Mouse (Mus musculus) myocyte (in vitro differentiated cells): ENCODE results near the gene Afg1l.

Source experiments
- MYOG ChIP-seq, 3 experiments: IDR thresholded peaks; one replicate each; pipeline ENCODE4 v1.6.1; 2011; ENCODE audit warnings: control low read depth in 2 of 3, low read depth in 2 of 3, mild to moderate bottlenecking in 2 of 3; ENCODE audit not compliant: insufficient read length in 2 of 3, control insufficient read depth in 1 of 3, insufficient read depth in 1 of 3
- POLR2A ChIP-seq: IDR thresholded peaks from one replicate; pipeline ENCODE4 v1.6.1; 2011; ENCODE audit warnings: low read depth, mild to moderate bottlenecking, control low read depth, moderate library complexity; ENCODE audit not compliant: insufficient read length
- TCF12 ChIP-seq: IDR thresholded peaks from one replicate; pipeline ENCODE4 v1.6.1; 2011; ENCODE audit warnings: mild to moderate bottlenecking, control low read depth; ENCODE audit not compliant: poor library complexity, insufficient read depth, severe bottlenecking
- USF1 ChIP-seq: IDR thresholded peaks from one replicate; pipeline ENCODE4 v1.6.1; 2011; ENCODE audit warnings: low read depth, mild to moderate bottlenecking, control low read depth, moderate library complexity

- no peak for TF ChIP-seq USF1
- no peak for TF ChIP-seq TCF12
- TF ChIP-seq POLR2A: no peak
- TF ChIP-seq MYOG (IDR thresholded peaks at IDR 0.05; ENCODE audit: control insufficient read depth in 1 of 3, insufficient read depth in 1 of 3, insufficient read length in 2 of 3, low read depth in 2 of 3): no peak
Measured at GRCm38 (mm10) chr10:42267811-42268545, 210.4 kb downstream of the Afg1l start.
